ENCODE assay signal across 8 mouse cellular contexts in the genomic region with DNA sequence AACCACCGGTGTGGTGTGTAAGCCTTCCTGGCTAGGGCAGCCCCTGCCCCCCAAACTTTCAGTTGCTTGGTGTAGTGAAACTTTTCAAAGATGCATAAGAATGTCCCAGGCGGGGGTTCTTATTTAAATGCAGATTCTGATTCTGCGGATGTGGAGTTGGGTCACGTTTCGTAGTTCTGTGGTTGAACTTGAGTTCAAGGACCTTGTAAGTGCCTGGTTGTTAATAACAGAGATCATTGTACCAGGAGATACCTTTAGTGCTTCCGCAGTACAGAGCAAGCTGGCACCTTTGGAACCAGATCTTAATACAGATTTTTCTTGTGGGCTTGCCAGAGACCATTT. TPM values are rescaled to one million over a fixed set of nuclear protein-coding genes. Genes with fewer than 3 reads are reported as not detected.
DNase-seq lines count a peak whose midpoint lies in the region; ATAC-seq and TF ChIP-seq lines count a peak whose summit lies in the region.

No protein-coding gene starts in this region.

- no peak for ATAC-seq in heart, embryonic 15.5 days (replicated peaks; ENCODE audit: insufficient number of reproducible peaks, insufficient read depth, low FRiP score, low read depth)

- H3K4me3 ChIP-seq in heart, embryonic 15.5 days = peak overlapping the region; percentile 62
- H3K4me3 ChIP-seq in ES-E14 (ENCODE audit: insufficient read depth in 1 of 2, low read depth in 1 of 2, low read length in 2 of 2, poor library complexity in 1 of 2, severe bottlenecking in 1 of 2) = peak overlapping the region; percentile 84 to 95
- H3K4me3 ChIP-seq in hindbrain, embryonic 10.5 days = peak overlapping the region; percentile 92

- H3K9me3 ChIP-seq in heart, embryonic 15.5 days (replicated peaks) = no peaks in the 10 kb centered on the region
- H3K9me3 ChIP-seq in ES-E14 (ENCODE audit: control insufficient read depth, insufficient read depth, low read depth, low read length) = no peaks in the 10 kb centered on the region
- no peaks in the 10 kb centered on the region for H3K9me3 ChIP-seq in hindbrain, embryonic 10.5 days

- DNase-seq in heart, adult 8-10 months (ENCODE audit: low spot score) = no peak
- DNase-seq in ES-E14 (ENCODE audit: low read depth, low spot score) = peak; percentile 56
- no peak for DNase-seq in hindbrain, embryonic 10.5 days (ENCODE audit: low spot score)
- peak; percentile 14 for DNase-seq in lung, postnatal 36 days
- no peak for DNase-seq in urinary bladder, postnatal 14 days (ENCODE audit: low spot score)
- no peak for DNase-seq in layer of hippocampus, adult 11-12 months (ENCODE audit: low spot score)
- DNase-seq in thymus, postnatal 25 days = no peak

- peak overlapping the region; percentile 80 for H3K4me2 ChIP-seq in heart, embryonic 15.5 days

- 17% methylated on average over 6 of the region's 6 CpGs for WGBS in heart, embryonic 15.5 days
- 11% methylated on average over 6 of the region's 6 CpGs for WGBS in hindbrain, embryonic 10.5 days

- no peaks in the 10 kb centered on the region for H3K27me3 ChIP-seq in heart, embryonic 15.5 days
- no peaks in the 10 kb centered on the region for H3K27me3 ChIP-seq in hindbrain, embryonic 10.5 days (ENCODE audit: insufficient read depth, poor library complexity, severe bottlenecking)

- H3K4me1 ChIP-seq in heart, embryonic 15.5 days (replicated peaks) = peaks cover 25% of the 10 kb centered on the region
- peaks cover 4 to 7% of the 10 kb centered on the region in 2 experiments for H3K4me1 ChIP-seq in ES-E14 (ENCODE audit: control insufficient read depth in 2 of 2, insufficient read depth in 2 of 2, low read length in 2 of 2, poor library complexity in 1 of 2)
- peaks cover 21% of the 10 kb centered on the region for H3K4me1 ChIP-seq in hindbrain, embryonic 10.5 days (replicated peaks)

- in situ Hi-C loops in ES-E14 (cut with MboI; ENCODE audit: low sequenced_read_pairs in 2 of 2, unreplicated experiment in 2 of 2) = no loop called here

- peak overlapping the region; percentile 65 for H3K9ac ChIP-seq in heart, embryonic 15.5 days
- H3K9ac ChIP-seq in ES-E14 (ENCODE audit: insufficient read depth, low read depth, low read length, poor library complexity, severe bottlenecking) = peak overlapping the region; percentile 86

- no peaks in the 10 kb centered on the region for H3K36me3 ChIP-seq in heart, embryonic 15.5 days
- H3K36me3 ChIP-seq in ES-E14 (ENCODE audit: control insufficient read depth, insufficient read depth, low read length, poor library complexity, severe bottlenecking) = peaks cover 8% of the 10 kb centered on the region
- H3K36me3 ChIP-seq in hindbrain, embryonic 10.5 days = no peaks in the 10 kb centered on the region

- peak overlapping the region; percentile 80 for H3K27ac ChIP-seq in heart, embryonic 15.5 days
- H3K27ac ChIP-seq in ES-E14 (ENCODE audit: insufficient read depth, low read depth, low read length, poor library complexity, severe bottlenecking) = peak overlapping the region; percentile 97
- peak overlapping the region; percentile 92 for H3K27ac ChIP-seq in hindbrain, embryonic 10.5 days

TF ChIP-seq in ES-E14, 5 proteins besides CTCF, POLR2A, EP300 and RAD21:
- no peak for TF ChIP-seq ZC3H11A (IDR thresholded peaks at IDR 0.05; ENCODE audit: borderline replicate concordance, low read depth, low read length)
- TF ChIP-seq CHD2 (IDR thresholded peaks at IDR 0.05; ENCODE audit: low read depth, low read length) = no peak; the same call in 1 of the 2 replicates
- TF ChIP-seq HCFC1 (IDR thresholded peaks at IDR 0.05; ENCODE audit: borderline replicate concordance, insufficient read depth, low read length) = no peak
- no peak for TF ChIP-seq MAFK (IDR thresholded peaks at IDR 0.05; ENCODE audit: insufficient read depth, low read depth, low read length)
- TF ChIP-seq ZNF384 (IDR thresholded peaks at IDR 0.05; ENCODE audit: low read depth, low read length) = no peak

RNA-seq across cellular contexts. Expression of a gene that starts 0.9 kb away (rescaled TPM):
- 50.7 and 54.9 TPM in 2 replicates for polyA plus RNA-seq in heart, embryonic 15.5 days (2015; fragmentation: Nextera tagmentation; extraction: Ambion mirVana)
- total RNA-seq in heart, adult 8-10 months (2022) = 10 to 100 TPM; 31.9 to 37.2 (median 34.1) TPM
- total RNA-seq in ES-E14 (2012; rRNA removed) = 152 and 242 TPM in 2 replicates
- 26.4 and 31.2 TPM in 2 replicates for polyA plus RNA-seq in hindbrain, embryonic 10.5 days (2016; fragmentation: Nextera tagmentation; extraction: Ambion mirVana)

Comparison
In these comparisons a context has a peak if more than half of its experiments do, and no peak if none do; other contexts are left out.
1. DNase-seq: peak in ES-E14 (single experiment) and lung, postnatal 36 days (single experiment); none in heart, adult 8-10 months (single experiment), hindbrain, embryonic 10.5 days (single experiment), urinary bladder, postnatal 14 days (single experiment), layer of hippocampus, adult 11-12 months (single experiment) and thymus, postnatal 25 days (single experiment).
2. Peak in every context shown above with its lines, with median percentiles within 50 percentile points of each other: H3K27ac ChIP-seq and H3K4me3 ChIP-seq.